Mouse (Mus musculus) Muller cell, postnatal 12 days (primary cell): ENCODE measurements around the gene Figla.

Source experiments
- DNase-seq: peaks from one replicate; pipeline ENCODE4 v3.0.0-alpha.2; 2015; ENCODE audit errors: inconsistent ontology term

The Figla gene

GRCm38 (mm10) chr6:86069856-86070255, 53.9 kb downstream of the Figla start:
- no peak for DNase-seq

GRCm38 (mm10) chr6:86070277-86070676, 54.3 kb downstream of the Figla start:
- no peak for DNase-seq
